Mouse (Mus musculus): ENCODE data around the gene Pagr1a. TPM values are rescaled to one million over a fixed set of nuclear protein-coding genes. Genes with fewer than 3 reads are reported as not detected.

Gene Pagr1a
- polyA plus RNA-seq, 1 experiment from 2014 or later: 12.2 TPM

DNA sequence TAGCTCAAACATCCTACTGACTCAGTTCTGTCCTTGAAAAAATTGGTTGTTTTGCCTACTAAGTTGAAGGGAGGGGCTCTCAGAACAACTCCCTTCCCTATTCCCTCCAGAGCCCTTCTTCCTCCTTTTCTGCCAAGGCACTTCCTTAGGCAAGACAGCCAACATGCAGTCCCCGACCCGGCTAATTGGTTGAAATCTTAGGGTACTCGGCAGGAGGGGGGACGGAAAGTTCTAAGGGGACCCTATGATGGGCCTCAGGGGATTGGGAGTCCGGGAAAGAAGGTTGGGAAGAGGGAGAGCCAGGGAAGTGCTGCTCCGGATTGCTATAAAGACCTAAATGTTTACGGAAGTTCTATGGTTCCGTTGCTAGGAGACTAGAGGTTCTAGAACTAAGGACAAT is 41.7 kb downstream of the Pagr1a start:
- peaks cover 23% of the 10 kb centered on the region for H3K36me3 ChIP-seq (replicated peaks; ENCODE audit: insufficient read depth, low read length)
- DNase-seq (no peak), ATAC-seq (no peak)
- H3K4me1 ChIP-seq (ENCODE audit: insufficient read depth): peaks cover 23% of the 10 kb centered on the region
- 4% methylated on average over 8 of the region's 8 CpGs for WGBS (ENCODE audit: insufficient replicate concordance)
- no peaks in the 10 kb centered on the region for H3K27me3 ChIP-seq (ENCODE audit: insufficient read depth, low read length)
- peak overlapping the region; percentile 91 for H3K4me2 ChIP-seq (ENCODE audit: low read depth, low read length)
- no peak for TF ChIP-seq EP300 (IDR thresholded peaks at IDR 0.05; ENCODE audit: low read depth)
- TF ChIP-seq CTCF (IDR thresholded peaks at IDR 0.05; ENCODE audit: low read depth): no peak
- peak overlapping the region; percentile 93 for H3K4me3 ChIP-seq (ENCODE audit: low read depth, low read length)
- 0 out of 2 replicates have a peak overlapping the region, but pooled peaks have one; percentile 7 for H3K9ac ChIP-seq (replicated peaks)
- H3K27ac ChIP-seq (ENCODE audit: low read depth): peak overlapping the region; percentile 95
- H3K9me3 ChIP-seq (ENCODE audit: low read length): no peaks in the 10 kb centered on the region

DNA sequence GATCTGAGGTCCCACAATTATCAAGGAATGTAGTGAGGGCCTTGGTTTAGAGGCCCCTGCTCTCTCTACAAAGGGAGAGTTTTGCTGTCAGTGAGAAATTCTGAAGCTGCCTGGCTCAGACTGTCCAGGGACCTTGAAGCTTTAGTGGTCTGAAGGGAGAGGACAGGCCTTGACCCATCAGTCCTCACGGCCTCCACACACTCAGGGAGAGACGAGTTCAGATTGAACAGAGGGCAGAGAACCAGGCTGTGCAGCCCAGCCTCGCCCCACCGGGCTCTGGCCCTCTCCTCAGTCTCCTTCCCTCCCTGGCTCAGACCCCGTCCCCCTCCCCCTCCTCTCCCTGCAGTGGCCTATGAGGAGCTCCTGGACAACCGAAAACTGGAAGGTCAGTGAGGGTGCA is 49.8 kb downstream of the Pagr1a start:
- Histone ChIP-seq H3K36me3 (replicated peaks; ENCODE audit: insufficient read depth, low read length) (no peaks in the 10 kb centered on the region), H3K27me3 (ENCODE audit: insufficient read depth, low read length) (no peaks in the 10 kb centered on the region), H3K27ac (ENCODE audit: low read depth) (no peak overlapping the region), H3K4me2 (ENCODE audit: low read depth, low read length) (no peak overlapping the region), H3K4me1 (ENCODE audit: insufficient read depth) (0 out of 2 replicates have a peak, but pooled peaks cover 4% of the 10 kb centered on the region), H3K9me3 (ENCODE audit: low read length) (no peaks in the 10 kb centered on the region), H3K9ac (replicated peaks) (no peak overlapping the region), H3K4me3 (ENCODE audit: low read depth, low read length) (no peak overlapping the region)
- WGBS (ENCODE audit: insufficient replicate concordance): 64% methylated on average over 6 of the region's 6 CpGs
- ATAC-seq: no peak
- TF ChIP-seq EP300 (IDR thresholded peaks at IDR 0.05; ENCODE audit: low read depth): no peak
- TF ChIP-seq CTCF (IDR thresholded peaks at IDR 0.05; ENCODE audit: low read depth): no peak
- no peak for DNase-seq

DNA sequence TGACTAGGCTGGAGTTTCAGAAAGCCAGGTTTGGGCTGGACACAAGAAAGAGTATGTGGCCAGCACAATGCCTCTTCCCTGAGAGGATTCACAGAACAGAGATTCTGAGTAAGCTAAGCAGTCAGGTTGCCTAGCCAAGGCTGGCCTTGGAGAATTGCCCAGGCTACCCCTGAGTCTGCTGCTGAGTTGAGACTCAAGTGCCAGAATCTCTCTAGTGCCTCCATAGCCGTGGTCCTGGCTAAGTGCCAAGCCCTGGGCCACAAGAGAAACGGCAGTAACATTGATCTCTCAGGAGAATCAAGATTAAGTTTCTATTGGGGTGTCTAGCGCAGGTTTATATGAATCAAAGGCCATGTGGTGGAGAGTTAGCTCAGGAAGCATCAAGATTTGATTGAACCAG is 51.6 kb downstream of the Pagr1a start:
- Histone ChIP-seq H3K4me1 (ENCODE audit: insufficient read depth) (0 out of 2 replicates have a peak, but pooled peaks cover 4% of the 10 kb centered on the region), H3K4me2 (ENCODE audit: low read depth, low read length) (no peak overlapping the region), H3K4me3 (ENCODE audit: low read depth, low read length) (no peak overlapping the region), H3K27me3 (ENCODE audit: insufficient read depth, low read length) (no peaks in the 10 kb centered on the region), H3K36me3 (replicated peaks; ENCODE audit: insufficient read depth, low read length) (no peaks in the 10 kb centered on the region), H3K9ac (replicated peaks) (no peak overlapping the region), H3K9me3 (ENCODE audit: low read length) (no peaks in the 10 kb centered on the region), H3K27ac (ENCODE audit: low read depth) (no peak overlapping the region)
- DNase-seq (no peak), ATAC-seq (no peak)
- WGBS (ENCODE audit: insufficient replicate concordance): 47% methylated on average over 3 of the region's 3 CpGs
- TF ChIP-seq EP300 (IDR thresholded peaks at IDR 0.05; ENCODE audit: low read depth) (no peak), CTCF (IDR thresholded peaks at IDR 0.05; ENCODE audit: low read depth) (no peak)

Small RNA genes within 50 kb of the gene (microRNA-seq; reads per million reads assigned to microRNA genes)
- not detected for gene Gm44343

Other genes with a start within 250 kb of the Pagr1a start
- 65.0 and 74.7 TPM in 2 replicates for gene Ypel3, start 240.4 kb downstream of the Pagr1a start, polyA plus RNA-seq (2015; fragmentation: Nextera tagmentation; extraction: Ambion mirVana)
- 0.14 and 0.29 TPM in 2 replicates for gene Tbx6, start 235.9 kb downstream of the Pagr1a start, polyA plus RNA-seq (2015; fragmentation: Nextera tagmentation; extraction: Ambion mirVana)
- gene Ppp4c, start 224.9 kb downstream of the Pagr1a start, polyA plus RNA-seq (2015; fragmentation: Nextera tagmentation; extraction: Ambion mirVana): 69.9 and 72.1 TPM in 2 replicates
- 0.06 and 0.09 TPM in 2 replicates for gene Fam57b, start 219.7 kb downstream of the Pagr1a start, polyA plus RNA-seq (2015; fragmentation: Nextera tagmentation; extraction: Ambion mirVana)
- gene 4930451I11Rik, start 185.7 kb downstream of the Pagr1a start, polyA plus RNA-seq (2015; fragmentation: Nextera tagmentation; extraction: Ambion mirVana): not detected in 2 replicates
- not detected in 2 replicates for gene Doc2a, start 169.9 kb downstream of the Pagr1a start, polyA plus RNA-seq (2015; fragmentation: Nextera tagmentation; extraction: Ambion mirVana)
- 6.5 and 7.2 TPM in 2 replicates for gene Hirip3, start 155.4 kb downstream of the Pagr1a start, polyA plus RNA-seq (2015; fragmentation: Nextera tagmentation; extraction: Ambion mirVana)
- 17.2 and 20.6 TPM in 2 replicates for gene Ino80e, start 155.0 kb downstream of the Pagr1a start, polyA plus RNA-seq (2015; fragmentation: Nextera tagmentation; extraction: Ambion mirVana)
- 7.5 and 8.7 TPM in 2 replicates for gene Taok2, start 132.6 kb downstream of the Pagr1a start, polyA plus RNA-seq (2015; fragmentation: Nextera tagmentation; extraction: Ambion mirVana)
- gene Tmem219, start 94.4 kb downstream of the Pagr1a start, polyA plus RNA-seq (2015; fragmentation: Nextera tagmentation; extraction: Ambion mirVana): 35.6 and 38.4 TPM in 2 replicates
- 4.4 and 4.6 TPM in 2 replicates for gene Kctd13, start 88.5 kb downstream of the Pagr1a start, polyA plus RNA-seq (2015; fragmentation: Nextera tagmentation; extraction: Ambion mirVana)
- gene Asphd1, start 67.8 kb downstream of the Pagr1a start, polyA plus RNA-seq (2015; fragmentation: Nextera tagmentation; extraction: Ambion mirVana): not detected in 2 replicates
- 0.09 and 0.43 TPM in 2 replicates for gene Sez6l2, start 66.8 kb downstream of the Pagr1a start, polyA plus RNA-seq (2015; fragmentation: Nextera tagmentation; extraction: Ambion mirVana)
- gene Cdipt, start 41.4 kb downstream of the Pagr1a start, polyA plus RNA-seq (2015; fragmentation: Nextera tagmentation; extraction: Ambion mirVana): 33.2 and 37.4 TPM in 2 replicates
- gene Cdiptos, start 41.3 kb downstream of the Pagr1a start, polyA plus RNA-seq (2015; fragmentation: Nextera tagmentation; extraction: Ambion mirVana): 0.68 and 1.0 TPM in 2 replicates
- gene Mvp, start 2.7 kb downstream of the Pagr1a start, polyA plus RNA-seq (2015; fragmentation: Nextera tagmentation; extraction: Ambion mirVana): 10.5 and 10.9 TPM in 2 replicates
- 0.26 TPM in 1 of 2 replicates, not detected in the other for gene Pagr1b, start 868 bp downstream of the Pagr1a start, polyA plus RNA-seq (2015; fragmentation: Nextera tagmentation; extraction: Ambion mirVana)
- 4.5 and 7.8 TPM in 2 replicates for gene Gm42742, start 3.7 kb upstream of the Pagr1a start, polyA plus RNA-seq (2015; fragmentation: Nextera tagmentation; extraction: Ambion mirVana)
- 0.18 TPM in 1 of 2 replicates, not detected in the other for gene Prrt2, start 3.9 kb upstream of the Pagr1a start, polyA plus RNA-seq (2015; fragmentation: Nextera tagmentation; extraction: Ambion mirVana)
- gene Maz, start 9.7 kb upstream of the Pagr1a start, polyA plus RNA-seq (2015; fragmentation: Nextera tagmentation; extraction: Ambion mirVana): 20.0 and 24.0 TPM in 2 replicates
- gene Kif22, start 25.1 kb upstream of the Pagr1a start, polyA plus RNA-seq (2015; fragmentation: Nextera tagmentation; extraction: Ambion mirVana): 45.4 and 47.4 TPM in 2 replicates
- 0.59 and 1.8 TPM in 2 replicates for gene Zg16, start 70.0 kb upstream of the Pagr1a start, polyA plus RNA-seq (2015; fragmentation: Nextera tagmentation; extraction: Ambion mirVana)
- gene AI467606, start 74.0 kb upstream of the Pagr1a start, polyA plus RNA-seq (2015; fragmentation: Nextera tagmentation; extraction: Ambion mirVana): 7.6 and 8.1 TPM in 2 replicates
- gene Qprt, start 104.9 kb upstream of the Pagr1a start, polyA plus RNA-seq (2015; fragmentation: Nextera tagmentation; extraction: Ambion mirVana): 148 and 151 TPM in 2 replicates
- 4.9 and 5.6 TPM in 2 replicates for gene Spn, start 120.5 kb upstream of the Pagr1a start, polyA plus RNA-seq (2015; fragmentation: Nextera tagmentation; extraction: Ambion mirVana)
- gene Cd2bp2, start 178.7 kb upstream of the Pagr1a start, polyA plus RNA-seq (2015; fragmentation: Nextera tagmentation; extraction: Ambion mirVana): 11.5 and 14.0 TPM in 2 replicates
- 8.3 and 8.6 TPM in 2 replicates for gene Tbc1d10b, start 191.1 kb upstream of the Pagr1a start, polyA plus RNA-seq (2015; fragmentation: Nextera tagmentation; extraction: Ambion mirVana)
- 19.7 and 94.3 TPM in 2 replicates for gene Mylpf, start 191.5 kb upstream of the Pagr1a start, polyA plus RNA-seq (2015; fragmentation: Nextera tagmentation; extraction: Ambion mirVana)
- 4.0 and 5.3 TPM in 2 replicates for gene Zfp553, start 215.7 kb upstream of the Pagr1a start, polyA plus RNA-seq (2015; fragmentation: Nextera tagmentation; extraction: Ambion mirVana)
- gene Sept1, start 215.8 kb upstream of the Pagr1a start, polyA plus RNA-seq (2015; fragmentation: Nextera tagmentation; extraction: Ambion mirVana): 16.7 and 17.3 TPM in 2 replicates
- 15.5 and 17.8 TPM in 2 replicates for gene Zfp771, start 226.9 kb upstream of the Pagr1a start, polyA plus RNA-seq (2015; fragmentation: Nextera tagmentation; extraction: Ambion mirVana)
- 96.8 and 107 TPM in 2 replicates for gene Dctpp1, start 243.4 kb upstream of the Pagr1a start, polyA plus RNA-seq (2015; fragmentation: Nextera tagmentation; extraction: Ambion mirVana)